Mouse (Mus musculus) CH12F3 (cell line): ENCODE measurements around the gene P2rx7.
"Not testable (repeated sequence)": the region's sequence is repeated elsewhere in the genome, so short reads cannot be mapped to it uniquely, and the experiment has no call there.

Experiments used
- in situ Hi-C: fragments of 300-500 bp; cut with MboI; formaldehyde crosslinking; loops from 2 replicates; pipeline ENCODE4 v1.14.3; 2020; ENCODE audit warnings: low sequenced_read_pairs

The P2rx7 gene

GRCm38 (mm10) chr5:122645290-122645689, 1.6 kb downstream of the P2rx7 start:
- in situ Hi-C loops = no loop called here

GRCm38 (mm10) chr5:122646050-122646449, 2.3 kb downstream of the P2rx7 start:
- in situ Hi-C loops = no loop called here

GRCm38 (mm10) chr5:122647256-122647924, 3.7 kb downstream of the P2rx7 start:
- in situ Hi-C loops = no loop called here

GRCm38 (mm10) chr5:122647952-122648374, 4.3 kb downstream of the P2rx7 start:
- in situ Hi-C loops = not testable (repeated sequence)

- in situ Hi-C loops = no loop called here
Observed at GRCm38 (mm10) chr5:122649264-122649663, 5.6 kb downstream of the P2rx7 start.

GRCm38 (mm10) chr5:122650100-122650499, 6.4 kb downstream of the P2rx7 start:
- in situ Hi-C loops = no loop called here

GRCm38 (mm10) chr5:122652506-122652905, 8.8 kb downstream of the P2rx7 start:
- in situ Hi-C loops = no loop called here

GRCm38 (mm10) chr5:122653112-122653445, 9.4 kb downstream of the P2rx7 start:
- in situ Hi-C loops = no loop called here

- in situ Hi-C loops = no loop called here
Observed at GRCm38 (mm10) chr5:122653446-122654267, 9.9 kb downstream of the P2rx7 start.

GRCm38 (mm10) chr5:122654268-122654573, 10.5 kb downstream of the P2rx7 start:
- in situ Hi-C loops = no loop called here

- in situ Hi-C loops = no loop called here
Observed at GRCm38 (mm10) chr5:122656808-122657207, 13.1 kb downstream of the P2rx7 start.

- in situ Hi-C loops = no loop called here
Observed at GRCm38 (mm10) chr5:122662501-122662900, 18.8 kb downstream of the P2rx7 start.

- in situ Hi-C loops = no loop called here
Observed at GRCm38 (mm10) chr5:122665036-122665435, 21.3 kb downstream of the P2rx7 start.

- in situ Hi-C loops = no loop called here
Observed at GRCm38 (mm10) chr5:122668981-122669897, 25.5 kb downstream of the P2rx7 start.

- in situ Hi-C loops = not testable (repeated sequence)
Observed at GRCm38 (mm10) chr5:122671641-122672040, 27.9 kb downstream of the P2rx7 start.

- in situ Hi-C loops = no loop called here
Observed at GRCm38 (mm10) chr5:122672298-122672697, 28.6 kb downstream of the P2rx7 start.

GRCm38 (mm10) chr5:122676002-122676401, 32.3 kb downstream of the P2rx7 start:
- in situ Hi-C loops = no loop called here

GRCm38 (mm10) chr5:122677983-122678382, 34.3 kb downstream of the P2rx7 start:
- in situ Hi-C loops = no loop called here

- in situ Hi-C loops = no loop called here
Observed at GRCm38 (mm10) chr5:122679881-122680280, 36.2 kb downstream of the P2rx7 start.

- in situ Hi-C loops = no loop called here
Observed at GRCm38 (mm10) chr5:122681276-122681675, 37.6 kb downstream of the P2rx7 start.

- in situ Hi-C loops = no loop called here
Observed at GRCm38 (mm10) chr5:122683926-122684325, 40.2 kb downstream of the P2rx7 start.
